Mouse (Mus musculus) midbrain, embryonic 12.5 days (tissue): ENCODE data around the gene Arhgap23. TPM values are rescaled to one million over a fixed set of nuclear protein-coding genes. Genes with fewer than 3 reads are reported as not detected.
A peak's percentile ranks its signal among the peaks of the same experiment; 100 is the strongest.

Source experiments
- ATAC-seq: fragments of 200-750 bp; cut with Nextera tagmentation; 2 replicates; pipeline ENCODE4 v1.8.0; 2017; ENCODE audit warnings: low read depth, moderate TSS enrichment, moderate library complexity; ENCODE audit not compliant: low FRiP score
- H3K27ac ChIP-seq: fragments of 300-500 bp; sonication (generic); replicated peaks from 2 replicates; pipeline ENCODE4 v1.5.1; 2016; ENCODE audit warnings: mild to moderate bottlenecking
- H3K27me3 ChIP-seq: fragments of 300-500 bp; sonication (generic); 2 replicates; pipeline ENCODE4 v1.6.1; 2016; ENCODE audit warnings: mild to moderate bottlenecking
- H3K36me3 ChIP-seq: fragments of 300-500 bp; sonication (generic); 2 replicates; pipeline ENCODE4 v1.6.1; 2016
- H3K4me1 ChIP-seq: fragments of 300-500 bp; sonication (generic); 2 replicates; pipeline ENCODE4 v1.6.1; 2016
- H3K4me2 ChIP-seq: fragments of 300-500 bp; sonication (generic); replicated peaks from 2 replicates; pipeline ENCODE4 v1.6.1; 2016; ENCODE audit warnings: mild to moderate bottlenecking, moderate library complexity
- H3K4me3 ChIP-seq: fragments of 300-500 bp; sonication (generic); 2 replicates; pipeline ENCODE4 v1.5.1; 2016; ENCODE audit warnings: mild to moderate bottlenecking
- H3K9ac ChIP-seq: fragments of 300-500 bp; sonication (generic); replicated peaks from 2 replicates; pipeline ENCODE4 v1.6.1; 2016; ENCODE audit warnings: mild to moderate bottlenecking, moderate library complexity
- H3K9me3 ChIP-seq: fragments of 300-500 bp; sonication (generic); 2 replicates; pipeline ENCODE4 v1.6.1; 2016; ENCODE audit warnings: mild to moderate bottlenecking
- WGBS: fragments of 180-500 bp; shearing (Covaris S2); methylation state at CpG from one replicate; pipeline ENCODE4 v1.1.7; 2016; 5-methylcytosine and 5-hydroxymethylcytosine counted together
- polyA plus RNA-seq: library from polyadenylated mRNA; unstranded; fragments of >200 nt; fragmentation: Nextera tagmentation; extraction: Ambion mirVana; gene quantifications from 2 replicates; pipeline ENCODE4 v1.2.1, GENCODE M21; 2016

Gene Arhgap23
- polyA plus RNA-seq, 1 experiment from 2014 or later: 6.3 TPM

DNA sequence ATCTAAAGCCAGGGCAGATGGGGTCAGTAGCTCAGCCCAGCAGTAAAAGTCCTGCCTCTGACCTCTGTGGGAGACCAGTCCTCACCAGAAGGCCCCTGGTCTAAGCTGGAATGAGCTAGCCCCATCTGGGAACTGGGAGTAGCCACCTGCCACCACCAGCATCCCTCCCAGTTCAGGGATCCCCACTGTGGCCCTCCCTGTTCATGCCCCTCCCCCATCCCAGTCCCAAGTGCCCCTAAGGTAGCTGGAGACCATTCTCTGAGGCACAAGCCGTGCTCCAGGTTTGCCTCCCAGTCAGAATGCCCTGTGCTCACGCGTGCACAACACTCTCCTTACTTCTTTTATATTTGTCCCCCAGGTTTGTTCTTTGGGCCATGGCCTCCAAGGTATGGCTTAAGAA is 97.7 kb downstream of the Arhgap23 start:
- no peak for ATAC-seq
- H3K9ac ChIP-seq: no peak overlapping the region
- H3K4me3 ChIP-seq: no peak overlapping the region
- WGBS: 84% methylated on average over 3 of the region's 3 CpGs
- no peak overlapping the region for H3K4me2 ChIP-seq
- peaks cover 22% of the 10 kb centered on the region for H3K4me1 ChIP-seq
- H3K36me3 ChIP-seq: peaks cover 28% of the 10 kb centered on the region
- H3K9me3 ChIP-seq: no peaks in the 10 kb centered on the region
- no peaks in the 10 kb centered on the region for H3K27me3 ChIP-seq
- H3K27ac ChIP-seq: no peak overlapping the region

DNA sequence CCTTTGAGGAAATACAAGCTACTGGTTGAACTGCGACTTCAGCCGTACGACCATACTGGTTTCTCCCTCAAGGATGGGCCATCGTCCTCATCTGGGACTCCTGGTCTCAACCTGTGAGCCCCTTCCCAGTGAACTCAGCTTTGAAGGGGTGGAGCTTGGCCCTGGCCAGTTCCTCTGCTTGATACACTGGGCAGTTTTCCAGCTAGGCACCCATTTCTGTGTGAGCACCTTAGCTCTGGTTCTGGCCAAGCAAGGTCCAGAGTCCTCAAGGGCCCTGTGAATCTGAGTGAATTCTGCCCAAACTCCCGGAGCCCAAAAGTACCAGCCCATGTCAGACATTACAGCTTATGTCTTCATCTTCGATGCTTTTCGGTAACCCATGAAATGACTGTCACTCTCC is 105.2 kb downstream of the Arhgap23 start:
- Histone ChIP-seq H3K27ac (no peak overlapping the region), H3K4me3 (no peak overlapping the region), H3K36me3 (peaks cover 73% of the 10 kb centered on the region), H3K9me3 (no peaks in the 10 kb centered on the region), H3K9ac (no peak overlapping the region), H3K27me3 (no peaks in the 10 kb centered on the region), H3K4me1 (peaks cover 21% of the 10 kb centered on the region), H3K4me2 (no peak overlapping the region)
- 92% methylated on average over 7 of the region's 7 CpGs for WGBS
- ATAC-seq: no peak

DNA sequence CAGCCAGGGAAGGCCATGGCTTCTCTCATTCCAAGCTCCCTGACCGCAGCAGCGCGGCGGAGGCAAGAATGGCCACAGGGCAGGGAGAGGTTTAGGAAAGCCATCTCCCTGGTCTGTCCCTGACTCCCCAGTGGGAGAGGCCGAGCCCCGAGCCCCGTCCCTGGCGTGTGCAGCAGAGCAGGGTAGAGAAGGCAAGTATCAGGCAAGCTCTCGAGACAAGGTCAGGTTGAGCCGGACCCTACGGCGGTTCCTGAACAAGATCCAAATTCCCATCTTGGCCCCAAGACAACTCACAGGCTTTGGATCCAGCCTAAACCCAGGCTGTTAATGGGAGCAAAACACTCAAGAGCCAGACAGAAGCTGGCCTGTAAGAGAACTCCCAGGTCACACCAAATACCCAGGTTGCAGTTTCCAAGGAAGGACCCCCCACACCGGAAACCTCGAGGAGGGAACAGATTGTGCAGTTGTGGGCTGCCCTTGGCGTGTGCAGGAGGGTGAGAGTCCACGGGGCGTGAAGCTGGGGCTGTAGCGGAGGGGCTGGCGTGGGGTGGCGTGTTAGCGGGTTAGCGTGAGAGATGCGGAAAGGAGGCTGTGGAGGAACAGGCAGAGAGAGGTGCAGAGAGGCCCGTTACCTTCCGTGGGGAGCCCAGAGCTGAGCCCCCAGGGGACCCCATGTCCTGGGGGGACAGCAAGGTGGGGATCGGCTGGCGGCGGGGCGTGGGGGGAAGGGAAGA is 106.6 kb downstream of the Arhgap23 start:
- no peaks in the 10 kb centered on the region for H3K27me3 ChIP-seq
- peaks cover 75% of the 10 kb centered on the region for H3K36me3 ChIP-seq
- WGBS: 80% methylated on average over 29 of the region's 29 CpGs
- H3K9ac ChIP-seq: no peak overlapping the region
- no peak for ATAC-seq
- H3K27ac ChIP-seq: no peak overlapping the region
- H3K4me2 ChIP-seq: no peak overlapping the region
- H3K9me3 ChIP-seq: no peaks in the 10 kb centered on the region
- H3K4me3 ChIP-seq: no peak overlapping the region
- peaks cover 21% of the 10 kb centered on the region for H3K4me1 ChIP-seq

DNA sequence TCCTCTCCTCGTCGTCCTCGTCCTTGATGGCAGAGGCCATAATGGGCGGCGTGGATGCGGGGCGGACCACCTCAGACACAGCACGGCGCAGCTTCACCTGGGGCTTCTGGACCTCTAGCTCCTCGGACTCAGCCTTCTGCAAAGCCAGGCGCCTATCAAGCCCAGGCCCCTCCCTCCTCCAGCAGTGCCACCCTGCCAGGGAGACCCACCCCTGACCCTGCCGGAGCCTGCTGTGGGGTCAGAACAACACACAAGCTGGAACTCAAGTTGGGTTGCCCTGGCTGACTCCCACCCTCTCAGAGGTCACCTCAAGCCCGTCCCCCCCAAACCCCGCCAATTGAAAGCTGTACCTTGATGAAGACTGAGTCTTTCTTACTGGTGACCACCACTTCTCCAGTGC is 107.8 kb downstream of the Arhgap23 start:
- H3K9ac ChIP-seq: no peak overlapping the region
- no peak for ATAC-seq

DNA sequence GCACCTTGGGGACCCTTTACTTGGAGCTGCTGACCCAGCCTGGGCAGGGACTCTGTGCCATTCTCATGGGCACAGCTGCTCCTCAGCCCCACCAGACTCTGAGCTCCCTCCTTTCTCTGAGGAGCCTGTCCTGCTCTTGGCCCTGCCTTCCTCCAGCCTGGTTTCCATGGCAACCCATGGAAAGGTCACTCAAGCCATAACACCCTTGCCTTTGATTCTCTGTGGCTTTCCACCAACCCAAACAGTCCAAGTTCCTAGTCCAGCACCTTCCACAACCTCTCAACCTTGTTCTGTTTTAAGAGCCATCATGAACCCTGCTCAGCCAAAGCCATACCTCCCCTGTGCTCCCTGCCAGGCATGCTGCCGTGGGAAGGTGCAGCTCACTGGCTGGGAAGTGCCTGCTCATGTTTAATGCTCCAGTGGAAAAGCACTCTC is 108.5 kb downstream of the Arhgap23 start:
- peaks cover 21% of the 10 kb centered on the region for H3K4me1 ChIP-seq
- H3K9me3 ChIP-seq: no peaks in the 10 kb centered on the region
- ATAC-seq: peak; percentile 47; the same call in 1 of the 2 replicates
- H3K4me3 ChIP-seq: no peak overlapping the region; the same call in 1 of the 2 replicates
- H3K27ac ChIP-seq: peak overlapping the region; percentile 83
- 0 out of 2 replicates have a peak overlapping the region, but pooled peaks have one; percentile 2 for H3K4me2 ChIP-seq
- WGBS: 12% methylated on average over 1 of the region's 1 CpGs
- no peaks in the 10 kb centered on the region for H3K27me3 ChIP-seq
- peak overlapping the region; percentile 12; the same call in 1 of the 2 replicates for H3K9ac ChIP-seq
- H3K36me3 ChIP-seq: peaks cover 64% of the 10 kb centered on the region

More for the DNA sequence above, 107.8 kb downstream of the Arhgap23 start:
- H3K36me3 ChIP-seq: peaks cover 70% of the 10 kb centered on the region
- 86% methylated on average over 14 of the region's 14 CpGs for WGBS
- H3K27me3 ChIP-seq: no peaks in the 10 kb centered on the region
- H3K27ac ChIP-seq: peak overlapping the region; percentile 83
- H3K9me3 ChIP-seq: no peaks in the 10 kb centered on the region
- peaks cover 21% of the 10 kb centered on the region for H3K4me1 ChIP-seq
- H3K4me3 ChIP-seq: no peak overlapping the region
- no peak overlapping the region for H3K4me2 ChIP-seq

DNA sequence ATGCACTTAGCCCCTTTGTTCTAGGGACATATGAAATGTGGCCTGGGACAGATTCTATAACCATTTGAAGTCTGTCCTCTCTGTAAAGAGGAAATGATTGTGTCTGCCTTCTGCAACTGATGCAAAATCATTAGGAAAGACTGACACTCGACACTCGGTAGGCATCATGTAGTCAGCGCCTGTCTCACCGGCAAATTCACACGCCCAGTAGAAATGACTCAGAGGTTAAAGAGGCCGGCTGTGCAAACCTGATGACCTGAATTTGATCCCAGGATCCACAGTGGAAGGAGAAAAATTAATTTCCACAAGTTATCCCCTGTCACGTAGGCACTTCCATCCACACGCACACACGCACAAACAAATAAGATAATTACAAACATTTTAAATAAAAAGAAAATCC is 109.0 kb downstream of the Arhgap23 start:
- no peaks in the 10 kb centered on the region for H3K9me3 ChIP-seq
- no peak overlapping the region for H3K9ac ChIP-seq
- H3K27ac ChIP-seq: peak overlapping the region; percentile 83
- H3K27me3 ChIP-seq: no peaks in the 10 kb centered on the region
- peaks cover 59% of the 10 kb centered on the region for H3K36me3 ChIP-seq
- no peak for ATAC-seq
- 57% methylated on average over 9 of the region's 9 CpGs for WGBS
- H3K4me3 ChIP-seq: no peak overlapping the region; the same call in 1 of the 2 replicates
- H3K4me1 ChIP-seq: peaks cover 21% of the 10 kb centered on the region
- H3K4me2 ChIP-seq: no peak overlapping the region

DNA sequence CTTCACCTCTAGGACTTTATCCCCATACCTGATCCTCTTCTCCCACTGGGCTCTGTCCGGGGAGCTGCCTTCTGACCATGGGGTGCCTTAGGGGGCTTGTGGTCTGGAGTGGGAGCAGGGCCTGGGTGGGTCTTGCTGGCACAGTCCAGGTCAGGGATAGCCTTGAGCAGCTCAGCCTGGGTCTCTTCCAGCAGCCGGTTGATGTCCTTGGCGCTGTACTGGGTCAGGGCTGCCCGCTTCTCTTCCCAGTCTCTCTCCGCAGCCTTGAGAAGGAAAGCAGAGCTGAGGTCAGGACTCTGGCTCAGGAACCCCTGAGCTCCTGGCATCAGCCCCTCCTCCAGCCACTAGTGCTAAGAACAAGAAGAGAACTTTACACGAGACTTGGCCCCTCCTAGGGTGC is 110.0 kb downstream of the Arhgap23 start:
- 0 out of 2 replicates have a peak overlapping the region, but pooled peaks have one; percentile 20 for H3K9ac ChIP-seq
- peak overlapping the region; percentile 83 for H3K27ac ChIP-seq
- peaks cover 50% of the 10 kb centered on the region for H3K36me3 ChIP-seq
- ATAC-seq: no peak
- no peak overlapping the region for H3K4me3 ChIP-seq
- H3K27me3 ChIP-seq: peaks cover 2% of the 10 kb centered on the region; the same call in 1 of the 2 replicates
- peaks cover 21% of the 10 kb centered on the region for H3K4me1 ChIP-seq
- H3K4me2 ChIP-seq: no peak overlapping the region
- H3K9me3 ChIP-seq: no peaks in the 10 kb centered on the region
- WGBS: 87% methylated on average over 6 of the region's 6 CpGs

DNA sequence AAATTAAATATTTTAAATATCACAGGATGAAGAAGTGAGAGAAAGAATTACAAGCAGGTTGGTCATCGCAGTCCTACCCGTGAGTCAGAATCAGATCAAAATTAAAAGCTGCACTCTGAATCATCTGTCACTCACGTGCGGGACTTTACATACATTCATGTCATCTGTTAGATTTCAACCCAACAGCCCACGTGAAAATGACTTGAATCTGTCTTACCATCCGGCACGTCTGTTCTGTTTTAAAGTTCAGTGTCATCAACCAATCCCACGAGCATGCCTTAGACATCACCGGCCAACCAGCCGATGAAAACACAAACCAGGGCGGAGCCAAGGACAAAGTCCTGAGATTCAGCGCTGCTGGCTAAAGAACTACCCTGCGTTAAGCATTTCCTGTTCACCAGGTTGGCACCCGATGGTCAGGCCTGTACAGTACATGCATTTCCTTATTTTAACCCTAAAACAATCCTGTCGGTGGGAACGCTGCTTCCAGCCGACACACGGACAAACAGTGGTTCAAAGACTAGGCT is 113.0 kb downstream of the Arhgap23 start:
- WGBS: 81% methylated on average over 18 of the region's 18 CpGs
- no peak overlapping the region for H3K9ac ChIP-seq
- H3K36me3 ChIP-seq: peaks cover 26% of the 10 kb centered on the region
- peaks cover 39% of the 10 kb centered on the region for H3K4me1 ChIP-seq
- H3K4me2 ChIP-seq: no peak overlapping the region
- H3K4me3 ChIP-seq: no peak overlapping the region
- H3K27me3 ChIP-seq: peaks cover 21% of the 10 kb centered on the region
- ATAC-seq: no peak
- no peaks in the 10 kb centered on the region for H3K9me3 ChIP-seq
- H3K27ac ChIP-seq: no peak overlapping the region

DNA sequence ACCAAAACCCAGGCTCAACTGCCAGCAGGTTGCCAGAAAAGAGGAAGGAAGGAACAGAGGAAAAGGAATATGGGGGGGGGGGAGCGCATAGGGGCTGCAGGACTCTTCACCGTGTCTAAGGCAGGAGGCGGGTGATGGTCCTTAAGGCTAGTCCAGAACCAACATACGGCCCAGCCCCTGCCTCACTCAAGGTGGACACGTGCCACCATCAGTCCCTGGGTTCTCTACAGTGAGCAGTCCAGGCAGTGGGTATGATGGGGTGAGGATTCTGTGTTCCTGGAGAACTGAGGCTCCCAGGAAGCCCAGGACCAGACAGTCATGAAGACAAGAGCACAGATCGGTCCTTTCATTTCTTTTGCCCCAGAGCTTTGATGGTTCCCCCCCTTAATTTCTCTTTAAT is 114.7 kb downstream of the Arhgap23 start:
- peaks cover 36% of the 10 kb centered on the region for H3K4me1 ChIP-seq
- H3K9me3 ChIP-seq: no peaks in the 10 kb centered on the region
- 90% methylated on average over 6 of the region's 6 CpGs for WGBS
- ATAC-seq: no peak
- H3K9ac ChIP-seq: no peak overlapping the region
- H3K4me2 ChIP-seq: no peak overlapping the region
- H3K36me3 ChIP-seq: peaks cover 26% of the 10 kb centered on the region
- no peak overlapping the region for H3K27ac ChIP-seq
- H3K4me3 ChIP-seq: no peak overlapping the region
- peaks cover 39% of the 10 kb centered on the region for H3K27me3 ChIP-seq

DNA sequence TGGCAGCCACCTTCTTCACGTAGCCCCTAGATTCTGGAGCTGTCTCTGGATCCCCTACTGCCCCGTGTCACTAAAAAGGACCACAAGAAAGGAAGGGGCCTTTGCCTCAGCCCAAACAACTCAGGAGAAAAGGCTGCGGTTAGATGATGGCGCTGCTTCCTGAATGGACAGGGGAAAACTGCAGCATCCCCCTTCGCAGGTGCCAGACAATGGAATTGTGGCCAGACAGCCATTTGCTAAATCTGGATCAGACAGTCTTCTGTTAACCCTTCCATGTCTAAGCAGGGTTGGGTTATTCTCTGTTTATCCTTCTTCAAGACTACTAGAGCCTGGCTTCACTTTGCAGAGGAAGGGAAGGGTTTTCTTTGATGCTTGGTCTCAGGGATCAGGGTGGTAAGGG is 115.6 kb downstream of the Arhgap23 start:
- peaks cover 48% of the 10 kb centered on the region for H3K27me3 ChIP-seq
- WGBS: 68% methylated on average over 5 of the region's 5 CpGs
- no peak overlapping the region for H3K4me3 ChIP-seq
- ATAC-seq: no peak
- no peaks in the 10 kb centered on the region for H3K9me3 ChIP-seq
- H3K4me1 ChIP-seq: peaks cover 37% of the 10 kb centered on the region
- no peak overlapping the region for H3K27ac ChIP-seq
- H3K4me2 ChIP-seq: no peak overlapping the region
- peaks cover 17% of the 10 kb centered on the region for H3K36me3 ChIP-seq
- no peak overlapping the region for H3K9ac ChIP-seq

DNA sequence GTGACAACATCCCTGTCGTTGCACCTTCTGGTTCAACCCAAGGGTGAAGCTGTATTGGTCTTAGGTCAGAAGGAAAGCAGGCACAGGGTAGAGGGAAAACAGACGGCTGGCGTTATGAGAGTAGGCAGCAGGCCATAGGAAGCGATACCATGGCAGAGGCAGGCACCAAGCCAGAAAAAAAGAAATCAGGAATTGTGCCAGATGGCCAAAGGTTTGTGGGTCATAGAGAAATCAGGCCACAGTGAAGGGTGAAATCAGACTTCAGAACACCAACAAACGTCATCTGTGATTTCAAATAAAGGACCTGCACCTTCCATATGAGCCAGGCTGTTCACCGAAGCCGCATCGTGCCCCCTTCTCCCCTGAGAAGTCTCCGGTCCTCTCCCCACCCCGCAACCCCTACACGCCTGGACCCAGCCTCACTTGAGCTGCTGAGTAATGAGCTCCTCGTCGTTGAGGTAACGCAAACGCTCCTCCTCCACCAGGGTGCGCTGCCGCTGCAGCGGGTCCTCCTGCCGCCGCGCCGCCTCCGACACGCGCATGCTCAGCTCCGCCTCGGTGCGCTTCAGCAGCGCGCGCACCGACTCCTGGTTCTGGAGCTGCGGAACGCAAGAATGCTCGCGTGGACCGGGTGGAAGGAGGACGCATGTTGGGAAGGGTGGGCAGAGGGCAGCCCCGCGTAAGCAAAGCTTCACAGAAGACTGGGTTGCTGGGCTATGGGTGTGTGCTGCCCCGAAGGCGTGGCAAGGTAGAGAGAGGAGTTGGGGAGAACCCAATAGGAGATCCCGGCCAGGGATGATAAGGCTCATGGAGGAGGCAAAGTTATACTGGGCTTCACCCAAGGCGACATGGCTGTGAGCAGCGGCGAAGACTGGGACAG is 116.3 kb downstream of the Arhgap23 start:
- H3K4me2 ChIP-seq: peak overlapping the region; percentile 63
- H3K27me3 ChIP-seq: peaks cover 54% of the 10 kb centered on the region
- peaks cover 40% of the 10 kb centered on the region for H3K4me1 ChIP-seq
- H3K9ac ChIP-seq: peak overlapping the region; percentile 38
- H3K4me3 ChIP-seq: peak overlapping the region; percentile 35
- no peak overlapping the region for H3K27ac ChIP-seq
- H3K9me3 ChIP-seq: no peaks in the 10 kb centered on the region
- ATAC-seq: peak; percentile 72
- WGBS: 8% methylated on average over 46 of the region's 46 CpGs
- H3K36me3 ChIP-seq: peaks cover 10% of the 10 kb centered on the region

DNA sequence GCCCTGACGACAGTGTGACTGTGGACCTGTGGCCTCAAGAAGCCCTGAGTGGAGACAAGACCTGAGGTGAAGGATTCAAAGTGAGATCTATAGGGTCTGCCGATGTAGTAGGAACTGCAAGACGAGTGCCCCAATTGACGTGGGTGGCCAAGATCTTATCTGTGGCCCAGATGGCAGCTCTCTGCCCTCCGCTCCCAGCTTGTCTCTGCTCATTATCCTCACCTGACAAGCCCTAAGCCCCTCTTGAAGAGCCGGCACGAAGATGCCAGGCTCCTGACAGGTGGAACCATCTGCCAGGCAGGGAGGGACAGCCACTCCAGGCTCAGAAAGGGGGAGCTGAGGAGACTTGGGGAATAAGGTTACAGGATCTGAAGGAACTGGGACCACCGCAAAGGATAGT is 117.0 kb downstream of the Arhgap23 start:
- Histone ChIP-seq H3K27me3 (peaks cover 62% of the 10 kb centered on the region), H3K4me1 (peaks cover 47% of the 10 kb centered on the region), H3K36me3 (peaks cover 9% of the 10 kb centered on the region), H3K9ac (peak overlapping the region; percentile 38; the same call in 1 of the 2 replicates), H3K9me3 (no peaks in the 10 kb centered on the region), H3K4me3 (no peak overlapping the region; the same call in 1 of the 2 replicates), H3K27ac (no peak overlapping the region), H3K4me2 (peak overlapping the region; percentile 63)
- ATAC-seq: no peak
- WGBS: 23% methylated on average over 8 of the region's 8 CpGs
